Mouse (Mus musculus): ENCODE measurements around the gene Gm14137.

The Gm14137 gene

DNA sequence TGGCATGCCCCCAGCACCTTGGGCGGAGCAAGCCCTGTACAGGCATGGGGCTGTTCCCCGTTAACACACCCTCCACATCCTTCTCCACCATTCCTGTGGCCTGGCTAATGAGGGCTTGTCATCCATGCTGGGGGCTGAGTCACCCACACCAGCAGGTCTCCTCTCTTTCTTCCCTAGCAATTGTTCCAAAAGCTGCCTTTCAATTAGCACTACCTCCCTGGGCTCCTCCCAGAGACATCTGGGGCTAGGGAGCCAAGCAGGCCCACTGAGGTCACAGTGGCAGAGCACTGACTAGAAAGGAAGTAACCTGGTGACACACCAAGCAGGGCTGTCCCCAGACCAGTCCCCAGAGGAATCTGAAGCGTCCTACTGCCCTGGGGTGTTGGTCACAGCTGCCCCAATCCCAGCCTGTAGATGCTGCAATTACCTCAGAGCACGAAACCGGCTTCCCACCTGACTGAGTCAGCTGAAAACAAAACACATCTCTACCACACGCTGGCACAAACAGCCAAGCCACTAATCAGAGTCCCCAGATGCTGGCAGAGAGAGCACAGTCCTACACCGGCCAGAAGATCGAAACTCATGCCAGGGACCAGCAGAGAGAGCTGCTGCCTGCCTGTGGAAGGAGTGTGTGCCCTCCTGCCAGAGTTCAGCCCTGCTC lies at the start of gene Gm14137:
Gm14137 (plus strand) TSS at position 519 of the 661 bp plus-strand sequence.
- DNase-seq (ENCODE audit: low read depth, low spot score), result no peak

DNA sequence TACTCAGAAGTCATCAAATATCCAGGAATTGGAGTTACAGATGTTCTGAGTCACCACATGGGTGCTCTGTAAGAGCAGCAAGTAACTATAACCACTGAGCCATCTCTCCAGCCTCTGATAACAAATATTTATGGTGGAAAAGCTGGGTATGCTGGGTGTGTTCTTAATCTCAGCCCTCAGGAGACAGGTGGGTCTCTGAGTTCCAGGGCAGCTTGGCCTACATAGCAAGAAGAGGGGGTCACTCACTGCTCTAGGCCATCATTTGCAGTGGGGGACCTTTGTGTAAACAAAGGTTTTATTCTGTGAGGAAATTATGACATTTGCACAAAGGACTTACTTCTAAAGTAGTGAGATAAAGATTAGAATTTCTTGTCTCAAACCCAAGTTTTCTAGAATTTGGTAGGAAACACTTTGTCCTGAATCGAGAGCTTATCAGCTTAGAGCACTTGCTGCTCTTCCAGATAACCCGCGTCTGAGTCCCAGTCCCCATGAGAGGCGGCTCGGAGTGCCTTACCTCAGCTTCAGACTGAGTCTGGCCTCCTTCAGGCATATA lies 37.9 kb upstream of the Gm14137 start:
- no peak for DNase-seq (ENCODE audit: low read depth, low spot score)

DNA sequence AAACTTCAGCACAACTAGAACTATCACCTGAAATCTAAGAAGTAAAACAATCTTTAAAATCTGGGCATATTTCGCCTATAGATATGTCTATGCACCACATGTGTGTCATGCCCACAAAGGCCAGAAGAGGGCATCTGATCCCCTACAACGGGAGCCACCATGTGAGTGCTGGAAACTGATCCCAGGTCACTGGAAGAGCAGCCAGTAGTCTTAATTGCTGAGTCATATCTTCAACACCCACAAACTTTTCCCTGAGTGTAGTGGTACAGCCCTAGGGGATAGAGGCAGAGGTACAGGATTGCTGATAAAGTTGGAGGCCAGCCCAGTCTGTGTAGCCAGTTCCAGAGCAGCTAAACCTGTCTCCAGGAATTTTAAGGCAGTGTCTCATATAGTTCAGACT lies 29.1 kb upstream of the Gm14137 start:
- peak; percentile 88 for DNase-seq (ENCODE audit: low read depth, low spot score)

DNA sequence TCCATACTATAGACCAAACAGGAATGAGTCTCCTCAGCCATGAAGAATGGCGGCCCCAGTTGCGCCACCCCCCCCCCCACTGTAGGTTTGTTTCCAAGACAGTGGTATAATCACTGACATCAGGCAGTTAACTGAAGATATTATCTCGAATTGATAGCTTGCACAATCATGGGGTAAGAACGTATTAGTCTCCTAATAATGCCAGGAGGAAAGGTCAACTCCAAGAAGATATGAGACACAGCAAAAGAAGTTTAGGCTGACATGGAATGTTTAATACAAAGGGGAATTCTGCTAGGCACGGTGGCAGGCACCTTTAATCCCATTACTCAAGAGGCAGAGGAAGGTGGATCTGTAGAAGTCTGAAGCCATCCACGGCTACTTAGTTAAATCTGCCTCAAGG lies 27.9 kb upstream of the Gm14137 start:
- DNase-seq (ENCODE audit: low read depth, low spot score), result no peak

DNA sequence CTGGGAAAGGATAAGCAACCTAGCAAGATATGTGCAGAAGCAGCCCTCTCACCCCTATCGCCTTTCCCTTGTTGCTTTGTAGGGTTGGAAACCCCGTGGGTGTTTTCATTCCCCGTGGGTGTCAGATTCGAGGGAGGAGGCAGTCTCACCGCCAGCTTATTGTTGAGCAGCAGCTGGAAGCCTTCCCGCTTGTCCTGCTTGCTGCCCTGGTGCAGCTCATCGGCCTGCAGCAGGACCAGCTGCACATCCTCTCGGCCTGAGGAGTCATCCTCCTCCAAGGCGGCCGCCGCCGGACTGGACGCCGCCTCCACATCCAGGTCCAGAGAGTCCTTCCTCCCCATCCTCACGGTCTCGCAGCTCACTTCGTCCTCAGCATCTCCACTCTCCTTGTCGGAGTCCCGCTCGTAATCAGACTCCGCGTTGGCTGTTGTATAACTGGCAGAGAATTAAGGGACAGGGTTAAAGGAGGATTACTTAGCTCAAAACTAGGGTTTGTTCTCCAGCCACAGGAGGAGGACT lies 27.1 kb upstream of the Gm14137 start:
- peak; percentile 20 for DNase-seq (ENCODE audit: low read depth, low spot score)

DNA sequence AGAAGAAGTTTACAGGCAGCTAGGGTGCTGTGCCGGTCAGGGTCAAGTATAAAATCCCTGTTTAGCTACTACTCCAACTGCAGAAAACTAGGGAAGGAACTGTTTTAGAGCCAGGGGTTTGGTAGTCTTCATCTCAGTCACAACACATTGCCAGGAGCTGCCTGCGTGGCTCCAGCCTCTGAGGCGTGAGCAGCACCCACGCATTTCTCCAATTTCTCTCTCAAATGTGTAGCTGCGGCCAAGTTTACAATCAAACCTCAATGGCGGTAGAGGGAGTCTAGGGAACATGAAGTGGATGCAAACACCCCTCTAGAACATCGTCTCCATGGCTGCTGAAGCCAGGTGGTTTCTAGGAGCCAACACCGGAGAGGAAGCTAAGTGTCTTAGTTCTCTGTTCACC lies 26.5 kb upstream of the Gm14137 start:
- DNase-seq (ENCODE audit: low read depth, low spot score), result no peak

DNA sequence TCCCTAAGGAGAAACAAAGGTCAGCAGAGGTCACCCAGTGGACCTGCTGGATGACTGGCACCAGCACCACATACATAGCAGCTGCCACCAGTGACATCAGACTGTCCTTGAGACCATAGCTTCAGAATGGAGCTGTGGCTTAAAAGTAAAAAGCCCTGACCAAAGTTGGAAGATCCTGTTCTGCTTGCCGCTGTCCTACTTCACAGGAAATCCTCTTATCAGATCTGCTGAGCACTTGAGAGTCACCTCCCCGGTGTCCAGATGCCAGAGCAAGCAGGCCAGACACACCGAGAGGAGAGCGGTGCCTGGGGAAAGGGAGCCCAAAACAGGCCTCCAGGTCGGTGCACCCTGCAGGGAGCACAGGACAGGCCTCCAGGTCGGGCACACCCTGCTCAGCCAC lies 22.1 kb upstream of the Gm14137 start:
- no peak for DNase-seq (ENCODE audit: low read depth, low spot score)

DNA sequence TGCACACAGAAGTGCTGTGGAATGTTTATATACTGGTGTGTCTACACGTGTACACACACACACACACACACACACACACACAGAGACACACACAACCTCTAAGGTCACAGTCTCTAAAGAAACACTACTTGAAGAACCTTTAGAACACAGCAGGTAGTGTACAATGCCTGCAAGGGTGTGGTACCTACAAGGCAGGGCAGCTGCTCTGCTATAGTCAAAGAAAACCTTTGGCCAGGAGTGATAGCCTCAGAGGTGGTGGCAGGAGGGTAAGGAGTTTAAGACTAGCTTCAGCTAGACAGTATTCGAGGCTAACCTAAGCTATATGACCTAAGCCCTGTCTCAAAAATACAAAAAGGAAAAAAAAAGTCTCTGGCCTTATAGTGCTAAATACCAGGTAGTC lies 19.6 kb upstream of the Gm14137 start:
- no peak for DNase-seq (ENCODE audit: low read depth, low spot score)

DNA sequence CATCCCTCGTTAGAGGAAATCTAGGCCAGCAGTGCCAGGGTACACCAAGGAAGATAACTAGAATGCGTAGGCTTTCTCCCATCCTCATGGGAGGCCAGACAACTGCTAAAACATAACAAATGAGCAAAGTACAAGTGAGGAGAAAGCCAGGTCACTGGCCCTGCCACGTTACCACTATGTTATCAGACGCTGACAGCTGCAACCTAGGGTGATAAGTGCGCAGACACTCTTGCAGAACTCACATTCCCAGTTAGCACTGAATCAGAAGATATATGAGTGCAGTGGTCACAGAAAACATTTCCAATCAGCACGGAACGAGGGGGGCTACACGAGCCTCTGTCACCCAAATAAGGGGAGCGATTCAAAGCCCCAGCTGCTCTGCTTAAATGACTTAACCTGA lies 18.9 kb upstream of the Gm14137 start:
- DNase-seq (ENCODE audit: low read depth, low spot score), result no peak

DNA sequence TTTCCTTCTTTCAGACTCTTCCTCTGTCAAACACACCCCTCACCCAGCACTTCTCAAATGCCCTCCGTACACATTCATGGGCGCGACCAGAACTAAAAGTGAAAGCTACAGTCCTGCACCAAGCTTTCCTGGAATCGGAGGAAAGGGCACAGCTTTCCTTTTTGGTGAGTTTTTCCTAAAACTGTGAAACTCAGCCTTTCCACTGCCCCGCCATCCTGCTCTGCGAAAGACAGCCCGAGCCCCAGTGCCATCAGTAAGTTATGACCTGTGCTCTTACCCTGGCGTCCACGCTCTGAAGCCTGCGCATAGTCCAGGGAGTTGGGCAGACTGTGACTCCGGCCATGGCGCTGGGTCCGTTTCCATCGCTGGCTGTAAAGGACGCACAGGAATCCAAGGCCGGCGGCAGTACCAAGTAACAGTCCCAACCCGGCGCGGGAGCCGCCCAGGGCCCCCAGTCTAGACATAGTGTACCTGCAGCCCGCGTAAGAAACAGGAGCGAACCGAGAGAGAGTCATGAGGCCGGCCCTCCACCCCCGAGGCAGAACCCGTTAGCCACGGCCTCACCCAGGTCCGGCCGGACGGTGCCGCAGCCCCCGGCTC lies 18.1 kb upstream of the Gm14137 start:
- no peak for DNase-seq (ENCODE audit: low read depth, low spot score)

DNA sequence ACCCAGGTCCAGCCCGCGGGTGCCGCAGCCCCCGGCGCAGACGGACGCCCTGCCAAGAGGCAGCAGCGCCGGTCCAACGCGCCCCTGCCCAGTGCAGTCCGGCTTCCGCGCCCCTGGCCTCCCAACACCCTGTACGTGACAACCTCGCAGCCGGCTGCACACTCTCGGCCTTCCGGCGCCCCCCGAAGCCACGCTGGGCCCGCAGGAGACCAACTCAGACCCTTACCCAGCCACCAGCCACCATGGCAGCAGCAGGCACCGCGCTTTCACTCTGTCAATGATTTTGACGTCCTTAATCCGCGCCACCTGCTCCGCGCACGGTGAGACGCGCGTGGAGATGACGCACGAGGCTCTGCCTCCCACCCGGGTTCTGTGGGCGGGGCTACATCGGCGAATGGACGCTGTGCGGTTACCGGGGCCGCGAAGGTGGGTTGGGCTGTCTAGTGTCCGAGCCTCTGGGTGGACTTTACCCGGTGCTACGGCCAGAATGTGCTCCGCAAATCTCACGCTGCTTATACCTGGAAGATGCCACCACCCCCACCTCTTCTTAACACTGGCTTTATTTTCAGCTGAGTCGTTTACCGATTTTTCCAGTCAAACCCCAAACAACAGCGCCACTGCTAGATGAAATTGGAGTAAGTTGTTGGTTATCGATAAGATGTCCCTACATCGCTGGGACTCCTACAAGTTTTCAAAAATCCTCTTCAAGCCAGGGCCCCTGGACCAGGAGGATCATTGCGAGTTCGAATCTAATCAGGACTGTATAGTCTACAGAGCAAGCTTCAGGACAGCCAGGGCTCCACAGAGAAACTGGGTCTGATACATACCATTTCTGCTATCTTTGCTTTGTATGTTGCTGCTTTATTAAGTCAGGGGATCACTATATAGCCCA lies 17.4 kb upstream of the Gm14137 start, which contains the start of gene Rmdn3:
Rmdn3 (minus strand) TSS at position 354 of the 892 bp plus-strand sequence.
- peak; percentile 95 for DNase-seq (ENCODE audit: low read depth, low spot score)

DNA sequence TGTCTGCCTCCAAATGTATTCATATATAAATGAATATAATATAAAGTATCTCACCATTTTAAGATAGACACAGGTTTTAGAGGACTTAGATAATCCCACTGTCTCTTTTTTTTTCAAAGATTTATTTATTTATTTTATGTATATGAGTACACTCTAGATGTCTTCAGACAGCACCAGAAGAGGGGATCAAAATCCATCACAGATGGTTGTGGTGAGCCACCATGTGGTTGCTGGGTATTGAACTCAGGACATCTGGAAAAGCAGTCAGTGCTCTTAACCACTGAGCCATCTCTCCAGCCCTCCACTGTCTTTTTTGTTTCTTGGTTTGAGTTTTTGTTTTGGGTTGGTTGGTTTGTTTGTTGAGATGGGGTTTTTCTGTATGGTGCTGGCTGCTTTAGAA lies 16.5 kb upstream of the Gm14137 start:
- no peak for DNase-seq (ENCODE audit: low read depth, low spot score)

DNA sequence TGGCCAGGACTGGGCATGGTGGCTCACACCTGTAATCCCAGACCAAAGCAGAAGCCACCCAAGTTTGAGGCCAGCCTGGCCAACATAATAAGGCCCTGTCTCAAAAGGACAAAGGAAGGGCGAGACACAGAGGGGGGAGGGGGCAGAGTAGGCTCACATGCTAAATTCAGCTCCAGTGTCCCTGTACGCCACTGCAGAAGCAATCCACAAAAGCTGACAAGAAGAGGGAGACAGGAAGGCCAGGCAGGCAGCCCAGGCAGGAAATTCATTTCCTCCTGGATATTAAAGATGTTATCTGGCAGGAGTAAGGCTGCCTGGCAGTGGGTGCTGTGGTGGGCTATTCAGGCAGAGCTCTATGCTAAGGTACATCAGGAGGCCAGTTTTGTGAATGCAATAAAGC lies 13.1 kb upstream of the Gm14137 start:
- DNase-seq (ENCODE audit: low read depth, low spot score), result no peak

DNA sequence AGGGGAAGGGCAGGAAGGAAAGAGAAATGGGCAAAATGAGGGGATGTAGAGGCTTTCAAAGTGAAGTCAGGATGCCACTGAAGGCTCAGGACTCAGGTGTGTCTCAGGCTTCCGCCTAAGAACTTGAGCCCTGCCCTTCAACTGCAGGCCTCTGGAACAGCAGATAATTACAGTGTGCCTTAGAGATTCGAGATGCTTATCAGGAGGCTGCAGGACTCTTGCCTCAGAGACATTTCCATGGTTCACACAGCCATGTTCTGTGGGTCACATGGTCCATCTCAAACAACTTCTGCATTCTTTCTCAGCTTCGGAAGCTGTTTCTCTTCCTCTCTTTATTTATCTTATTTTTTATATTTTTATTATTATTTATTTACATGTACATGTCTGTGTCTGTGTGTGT lies 11.2 kb upstream of the Gm14137 start:
- DNase-seq (ENCODE audit: low read depth, low spot score), result no peak

DNA sequence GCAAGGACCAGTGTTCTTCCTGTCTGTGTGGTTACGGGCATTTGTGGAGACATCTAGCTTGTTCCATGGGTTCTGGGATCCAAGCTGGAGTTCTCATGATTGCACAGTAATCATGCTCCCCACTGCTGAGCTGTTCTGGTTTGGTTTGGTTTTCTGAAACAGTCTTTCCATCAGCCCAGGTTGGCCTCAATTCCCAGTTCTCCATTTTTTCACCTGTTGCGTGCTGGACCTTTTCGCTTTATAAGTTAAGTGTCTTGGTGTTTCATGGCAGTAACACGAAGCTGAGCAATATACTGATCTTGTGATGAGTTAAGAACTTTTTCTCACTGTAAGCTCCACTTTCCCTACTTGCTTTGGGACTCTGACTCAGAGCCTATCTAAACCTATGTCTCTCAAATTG lies 10.3 kb upstream of the Gm14137 start:
- DNase-seq (ENCODE audit: low read depth, low spot score), result no peak

DNA sequence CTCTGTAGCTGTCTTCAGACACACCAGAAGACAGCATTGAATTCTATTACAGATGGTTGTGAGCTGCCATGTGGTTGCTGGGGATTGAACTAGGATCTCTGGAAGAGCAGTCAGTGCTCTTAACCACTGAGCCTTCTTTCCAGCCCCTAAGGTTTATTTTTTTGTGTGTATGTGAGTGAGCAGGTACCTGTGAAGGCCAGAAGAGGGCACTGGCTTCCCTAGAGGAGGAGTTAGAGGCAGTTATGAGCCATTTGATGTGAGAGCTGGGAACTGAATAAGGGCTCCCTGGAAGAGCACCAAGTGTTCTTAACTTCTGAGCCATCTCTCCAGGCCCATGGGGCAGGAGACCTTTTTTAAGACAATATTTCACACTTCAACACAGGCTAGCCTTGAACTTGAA lies 8.9 kb upstream of the Gm14137 start:
- DNase-seq (ENCODE audit: low read depth, low spot score), result peak; percentile 72

DNA sequence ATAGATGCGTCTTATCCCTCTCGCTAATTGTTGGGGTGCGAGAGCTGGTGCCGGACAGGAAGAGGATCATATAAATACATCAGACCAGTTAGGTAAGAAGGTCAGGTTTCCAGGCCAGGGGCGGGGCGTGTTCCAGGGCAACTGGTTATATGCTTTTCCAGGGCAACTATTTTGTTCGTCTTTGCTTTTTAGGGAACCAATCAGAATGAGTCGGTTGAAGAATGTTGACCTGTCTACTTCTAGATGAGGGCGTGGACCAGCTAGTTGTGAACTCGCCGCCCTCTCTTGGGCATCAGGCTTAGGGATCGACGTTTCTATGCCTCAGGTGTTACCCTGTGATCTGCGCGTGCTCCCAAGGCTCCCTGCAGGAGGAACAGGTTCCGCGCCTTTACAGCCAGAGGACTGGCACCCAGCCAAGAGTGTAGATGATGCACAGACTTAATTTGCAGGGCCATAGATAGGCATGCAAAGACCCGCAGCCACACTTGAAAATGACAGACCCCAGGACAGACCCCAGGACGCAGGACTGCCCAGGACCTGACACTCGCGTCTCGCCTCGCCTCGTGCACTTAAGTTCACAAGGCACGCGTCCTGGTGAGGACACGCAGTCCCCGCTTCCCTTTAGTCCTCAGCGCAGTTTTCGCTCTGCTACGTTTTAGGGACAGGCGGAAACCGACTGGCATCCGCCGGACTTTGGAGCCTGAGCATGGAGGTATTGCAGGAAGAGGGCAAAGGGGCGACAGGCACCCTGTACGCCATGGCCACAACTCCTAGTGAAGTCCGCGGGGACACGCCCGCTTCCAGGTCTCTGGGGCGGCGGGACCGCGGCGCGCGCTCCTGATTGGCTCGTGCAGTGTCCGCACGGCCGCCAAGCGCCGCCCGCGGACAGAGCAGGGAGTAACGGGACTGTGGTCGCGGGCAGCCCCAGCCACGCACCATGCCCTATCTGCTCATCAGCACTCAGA lies 7.1 kb upstream of the Gm14137 start, which contains the start of gene Gchfr:
Gchfr (plus strand) TSS at position 873 of the 965 bp plus-strand sequence.
- DNase-seq (ENCODE audit: low read depth, low spot score), result peak; percentile 79

DNA sequence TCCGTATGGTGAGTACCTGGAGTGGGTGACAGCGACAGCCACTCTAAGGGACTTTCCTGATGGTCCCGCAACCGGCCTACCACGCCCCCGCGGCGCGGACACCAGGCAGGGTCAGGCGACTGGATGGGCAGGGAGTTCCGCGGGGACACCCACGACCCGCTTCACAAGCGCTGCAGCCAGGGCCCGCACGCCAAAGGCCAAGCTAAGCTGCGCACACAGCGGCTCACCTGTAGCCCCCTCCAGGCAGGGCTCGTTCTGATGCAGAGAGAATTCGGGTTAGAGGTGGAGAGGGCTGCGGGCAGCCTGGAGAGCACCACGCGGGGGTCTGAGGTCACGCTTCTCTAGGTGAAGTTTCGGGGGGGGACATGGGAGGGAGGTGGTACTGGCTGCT lies 6.4 kb upstream of the Gm14137 start:
- peak; percentile 39 for DNase-seq (ENCODE audit: low read depth, low spot score)

DNA sequence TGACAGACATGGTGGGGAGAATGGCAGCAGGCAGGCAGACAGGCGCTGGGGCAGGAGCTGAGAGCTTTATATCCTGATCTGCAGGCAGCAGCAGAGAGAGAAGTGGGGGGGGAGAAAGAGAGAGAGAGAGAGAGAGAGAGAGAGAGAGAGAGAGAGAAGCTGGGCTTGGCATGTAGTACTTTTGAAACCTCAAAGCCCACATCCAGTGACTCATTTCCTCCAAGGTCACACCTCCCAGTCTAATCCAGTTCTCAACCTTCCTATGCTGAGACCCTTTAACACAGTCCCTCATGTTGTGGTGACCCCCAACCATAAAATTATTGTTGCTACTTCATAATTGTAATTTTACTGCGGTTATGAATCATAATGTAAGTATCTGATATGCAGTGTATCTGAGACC lies 4.0 kb upstream of the Gm14137 start:
- DNase-seq (ENCODE audit: low read depth, low spot score), result no peak

DNA sequence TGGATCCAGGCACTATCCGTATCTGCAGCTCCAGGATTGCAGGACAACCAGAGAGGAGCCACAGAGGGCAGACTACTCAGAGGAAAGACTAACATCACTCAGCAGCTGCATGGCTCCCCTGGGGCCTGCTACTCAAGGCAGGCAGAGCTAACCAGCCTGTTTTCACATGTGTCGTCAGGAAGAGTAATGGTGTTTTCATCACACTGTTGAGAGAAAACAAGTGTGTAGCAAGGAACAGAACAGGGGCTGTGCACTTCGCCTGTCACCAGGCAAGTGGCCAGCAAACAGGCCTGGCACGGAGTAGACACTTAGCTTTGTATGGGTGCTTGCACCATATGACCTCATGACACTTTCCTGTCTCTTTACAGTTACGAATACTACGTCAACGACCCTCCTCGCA lies 2.7 kb upstream of the Gm14137 start:
- no peak for DNase-seq (ENCODE audit: low read depth, low spot score)

DNA sequence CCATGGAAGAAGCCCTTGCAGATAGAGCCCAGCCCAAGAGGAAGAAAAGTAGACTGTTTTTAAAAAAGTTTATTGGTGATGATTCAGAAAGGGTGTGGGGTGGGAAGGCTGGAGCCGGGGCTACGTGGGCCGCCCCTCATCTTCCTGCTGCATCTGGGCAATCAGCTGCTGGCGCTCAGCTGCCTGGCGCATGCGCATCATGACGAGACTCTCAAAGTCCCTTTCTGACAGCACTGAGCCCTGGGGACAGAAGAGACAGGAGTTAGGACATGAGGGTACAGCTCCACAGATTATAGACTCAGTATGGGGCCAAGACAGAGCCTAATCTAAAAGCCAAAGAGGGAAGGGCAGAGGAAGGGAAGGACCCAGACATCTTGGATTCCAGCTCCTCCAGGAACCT lies 1.9 kb upstream of the Gm14137 start:
- DNase-seq (ENCODE audit: low read depth, low spot score), result no peak

Data from R1 (cell line).